Comparison of ENCODE assay signal across 31 mouse cellular contexts in the genomic region with DNA sequence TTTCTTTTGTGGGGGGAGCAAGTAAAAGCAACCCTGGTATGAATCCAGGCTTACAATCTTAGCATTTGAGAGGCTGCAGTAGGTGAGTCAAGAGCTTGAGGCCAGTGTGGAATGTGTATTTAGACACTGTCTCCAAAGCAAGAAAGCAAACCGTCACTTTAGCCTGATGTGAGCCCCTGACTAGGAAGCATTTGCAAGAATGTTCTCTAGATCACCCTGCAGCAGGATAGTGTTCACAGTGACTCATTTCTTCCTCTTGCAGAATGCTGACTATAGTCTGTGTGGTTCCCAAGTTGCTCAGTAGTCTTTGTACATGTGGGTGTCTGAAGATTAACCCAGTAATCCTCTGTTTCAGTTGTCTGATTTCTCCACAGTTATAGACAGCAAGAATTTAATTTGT.
DNase-seq lines count a peak whose midpoint lies in the region; ATAC-seq lines count a peak whose summit lies in the region.
"Had no signal": no experiment of that assay in that cellular context is flagged by ENCODE, and none has a peak within 500 bp of the region (broad histone marks: within the 10 kb centered on the region; RNA-seq: fewer than 3 reads in every experiment).

No protein-coding gene starts in this region.

- WGBS in embryonic facial prominence, embryonic 14.5 days = 44% methylated on average over 1 of the region's 1 CpGs
- WGBS in embryonic facial prominence, embryonic 10.5 days = 74% methylated on average over 1 of the region's 1 CpGs

- H3K36me3 ChIP-seq in embryonic facial prominence, embryonic 14.5 days (ENCODE audit: control insufficient read depth, insufficient read depth, low read length) = no peaks in the 10 kb centered on the region
- no peaks in the 10 kb centered on the region for H3K36me3 ChIP-seq in embryonic facial prominence, embryonic 10.5 days (replicated peaks)
- H3K36me3 ChIP-seq: embryonic facial prominence, embryonic 12.5 days; hindbrain, embryonic 10.5 days; limb, embryonic 12.5 days; liver, embryonic 15.5 days; midbrain, embryonic 12.5 days; neural tube, embryonic 13.5 days; stomach, embryonic 15.5 days had no signal

- H3K9ac ChIP-seq in embryonic facial prominence, embryonic 14.5 days (ENCODE audit: low read depth, low read length) = no peak overlapping the region
- H3K9ac ChIP-seq: embryonic facial prominence, embryonic 12.5 days; forebrain, embryonic 13.5 days; limb, embryonic 12.5 days; liver, embryonic 15.5 days; lung, embryonic 14.5 days; midbrain, embryonic 12.5 days; neural tube, embryonic 13.5 days; stomach, embryonic 15.5 days had no signal

- no peak overlapping the region for H3K4me3 ChIP-seq in embryonic facial prominence, embryonic 14.5 days (ENCODE audit: low read depth, low read length)
- no peak overlapping the region for H3K4me3 ChIP-seq in embryonic facial prominence, embryonic 10.5 days
- H3K4me3 ChIP-seq: embryonic facial prominence, embryonic 12.5 days; erythroblast, embryonic 14.5 days; forebrain, embryonic 13.5 days; hindbrain, embryonic 10.5 days; limb, embryonic 12.5 days; liver, embryonic 15.5 days; midbrain, embryonic 12.5 days; myocyte; neural tube, embryonic 13.5 days; stomach, embryonic 15.5 days had no signal

- H3K4me2 ChIP-seq in embryonic facial prominence, embryonic 14.5 days (ENCODE audit: low read depth, low read length) = no peak overlapping the region
- H3K4me2 ChIP-seq: embryonic facial prominence, embryonic 12.5 days; forebrain, embryonic 13.5 days; limb, embryonic 12.5 days; liver, embryonic 15.5 days; lung, embryonic 14.5 days; midbrain, embryonic 12.5 days; neural tube, embryonic 13.5 days; stomach, embryonic 15.5 days had no signal

- ATAC-seq in embryonic facial prominence, embryonic 14.5 days (ENCODE audit: low read depth) = no peak
- ATAC-seq: forebrain, embryonic 13.5 days; hindbrain, embryonic 16.5 days had no signal

- H3K9me3 ChIP-seq in embryonic facial prominence, embryonic 14.5 days (ENCODE audit: control insufficient read depth, low read length) = no peaks in the 10 kb centered on the region
- H3K9me3 ChIP-seq in embryonic facial prominence, embryonic 10.5 days = no peaks in the 10 kb centered on the region
- H3K9me3 ChIP-seq: embryonic facial prominence, embryonic 12.5 days; forebrain, embryonic 13.5 days; hindbrain, embryonic 10.5 days; limb, embryonic 12.5 days; liver, embryonic 15.5 days; midbrain, embryonic 12.5 days; neural tube, embryonic 13.5 days; stomach, embryonic 15.5 days had no signal

- no peaks in the 10 kb centered on the region for H3K4me1 ChIP-seq in embryonic facial prominence, embryonic 14.5 days (ENCODE audit: control insufficient read depth, insufficient read depth, low read length)
- H3K4me1 ChIP-seq in embryonic facial prominence, embryonic 10.5 days = no peaks in the 10 kb centered on the region
- H3K4me1 ChIP-seq: embryonic facial prominence, embryonic 12.5 days; forebrain, embryonic 13.5 days; hindbrain, embryonic 10.5 days; limb, embryonic 12.5 days; liver, embryonic 15.5 days; midbrain, embryonic 12.5 days; neural tube, embryonic 13.5 days; stomach, embryonic 15.5 days had no signal

- H3K27ac ChIP-seq in embryonic facial prominence, embryonic 14.5 days (replicated peaks; ENCODE audit: low read depth, low read length) = no peak overlapping the region
- no peak overlapping the region for H3K27ac ChIP-seq in embryonic facial prominence, embryonic 10.5 days (replicated peaks)
- H3K27ac ChIP-seq: embryonic facial prominence, embryonic 12.5 days; forebrain, embryonic 13.5 days; hindbrain, embryonic 10.5 days; limb, embryonic 12.5 days; liver, embryonic 15.5 days; midbrain, embryonic 12.5 days; neural tube, embryonic 13.5 days; stomach, embryonic 15.5 days had no signal

- no peaks in the 10 kb centered on the region for H3K27me3 ChIP-seq in embryonic facial prominence, embryonic 14.5 days (replicated peaks; ENCODE audit: control insufficient read depth, insufficient read depth, low read length)
- H3K27me3 ChIP-seq in embryonic facial prominence, embryonic 10.5 days (replicated peaks; ENCODE audit: low read depth, poor library complexity, severe bottlenecking) = no peaks in the 10 kb centered on the region
- H3K27me3 ChIP-seq: embryonic facial prominence, embryonic 12.5 days; forebrain, embryonic 13.5 days; limb, embryonic 12.5 days; liver, embryonic 15.5 days; midbrain, embryonic 12.5 days; neural tube, embryonic 13.5 days; stomach, embryonic 15.5 days had no signal

- peak; percentile 27 for DNase-seq in embryonic facial prominence, embryonic 14.5 days (ENCODE audit: low spot score)
- no peak for DNase-seq in embryonic facial prominence, embryonic 10.5 days (ENCODE audit: low spot score)
- peak; percentile 14 for DNase-seq in left cerebral cortex, adult 11 months (ENCODE audit: low spot score)
- no peak for DNase-seq in left cerebral cortex, adult 18-20 months (ENCODE audit: low spot score in 2 of 2)
- DNase-seq in NIH3T3 (ENCODE audit: low read depth) = peak; percentile 2
- DNase-seq in fibroblast of lung, adult 2 months (ENCODE audit: low read depth) = peak; percentile 38
- no peak for DNase-seq in testis, postnatal 10 days (ENCODE audit: low spot score)
- no peak for DNase-seq in adrenal gland, postnatal 4 days (ENCODE audit: low spot score in 2 of 2)
- DNase-seq: adrenal gland, adult 8-10 months; cerebellum, adult 11 months; cerebellum, adult 9-10 months; cerebellum, postnatal 36 days; heart, postnatal 14 days; kidney, adult 8-10 months; kidney, postnatal 10 days; lung, embryonic 14.5 days; lung, postnatal 36 days; right cerebral cortex, postnatal 25 days; thymus, adult 18-20 months; thymus, postnatal 25 days had no signal

Comparison
In these comparisons a context has a peak if more than half of its experiments do, and no peak if none do; other contexts are left out.
1. DNase-seq: peak in embryonic facial prominence, embryonic 14.5 days (single experiment), left cerebral cortex, adult 11 months (single experiment), NIH3T3 (single experiment) and fibroblast of lung, adult 2 months (single experiment); none in embryonic facial prominence, embryonic 10.5 days (single experiment), left cerebral cortex, adult 18-20 months (0 of 2), testis, postnatal 10 days (single experiment) and adrenal gland, postnatal 4 days (0 of 2).